Mouse (Mus musculus): ENCODE measurements around the gene E2f8.

Gene E2f8

GRCm38 (mm10) chr7:48864671-48865458, 16.5 kb downstream of the E2f8 start:
- in situ Hi-C loops (cut with MboI; ENCODE audit: unreplicated experiment in 2 of 2) = no loop called here

GRCm38 (mm10) chr7:48864199-48864598, 17.2 kb downstream of the E2f8 start:
- in situ Hi-C loops (cut with MboI; ENCODE audit: unreplicated experiment in 2 of 2) = no loop called here

- in situ Hi-C loops (cut with MboI; ENCODE audit: unreplicated experiment in 2 of 2) = no loop called here
Measured at GRCm38 (mm10) chr7:48861796-48862195, 19.6 kb downstream of the E2f8 start.

- in situ Hi-C loops (cut with MboI; ENCODE audit: unreplicated experiment in 2 of 2) = no loop called here
Measured at GRCm38 (mm10) chr7:48860948-48861347, 20.4 kb downstream of the E2f8 start.

- in situ Hi-C loops (cut with MboI; ENCODE audit: unreplicated experiment in 2 of 2) = no loop called here
Measured at GRCm38 (mm10) chr7:48859362-48859761, 22.0 kb downstream of the E2f8 start.

GRCm38 (mm10) chr7:48858257-48858656, 23.1 kb downstream of the E2f8 start:
- in situ Hi-C loops (cut with MboI; ENCODE audit: unreplicated experiment in 2 of 2) = no loop called here

GRCm38 (mm10) chr7:48855461-48855860, 25.9 kb downstream of the E2f8 start:
- in situ Hi-C loops (cut with MboI; ENCODE audit: unreplicated experiment in 2 of 2) = no loop called here

GRCm38 (mm10) chr7:48853496-48853895, 27.9 kb downstream of the E2f8 start:
- in situ Hi-C loops (cut with MboI; ENCODE audit: unreplicated experiment in 2 of 2) = no loop called here

GRCm38 (mm10) chr7:48851529-48852104, 29.8 kb downstream of the E2f8 start:
- in situ Hi-C loops (cut with MboI; ENCODE audit: unreplicated experiment in 2 of 2) = no loop called here

- in situ Hi-C loops (cut with MboI; ENCODE audit: unreplicated experiment in 2 of 2) = no loop called here
Measured at GRCm38 (mm10) chr7:48847820-48848650, 33.4 kb downstream of the E2f8 start, which contains the start of gene Csrp3. Csrp3 (minus strand) TSS chr7:48848033.

GRCm38 (mm10) chr7:48846755-48847154, 34.6 kb downstream of the E2f8 start:
- in situ Hi-C loops (cut with MboI; ENCODE audit: unreplicated experiment in 2 of 2) = no loop called here

GRCm38 (mm10) chr7:48845213-48845973, 36.0 kb downstream of the E2f8 start:
- in situ Hi-C loops (cut with MboI; ENCODE audit: unreplicated experiment in 2 of 2) = no loop called here

- in situ Hi-C loops (cut with MboI; ENCODE audit: unreplicated experiment in 2 of 2) = no loop called here
Measured at GRCm38 (mm10) chr7:48843541-48843940, 37.9 kb downstream of the E2f8 start.

GRCm38 (mm10) chr7:48842353-48842752, 39.0 kb downstream of the E2f8 start:
- in situ Hi-C loops (cut with MboI; ENCODE audit: unreplicated experiment in 2 of 2) = no loop called here

GRCm38 (mm10) chr7:48841538-48841937, 39.9 kb downstream of the E2f8 start:
- in situ Hi-C loops (cut with MboI; ENCODE audit: unreplicated experiment in 2 of 2) = no loop called here

- in situ Hi-C loops (cut with MboI; ENCODE audit: unreplicated experiment in 2 of 2) = no loop called here
Measured at GRCm38 (mm10) chr7:48840545-48840944, 40.9 kb downstream of the E2f8 start.

GRCm38 (mm10) chr7:48838434-48838833, 43.0 kb downstream of the E2f8 start:
- in situ Hi-C loops (cut with MboI; ENCODE audit: unreplicated experiment in 2 of 2) = no loop called here

- in situ Hi-C loops (cut with MboI; ENCODE audit: unreplicated experiment in 2 of 2) = no loop called here
Measured at GRCm38 (mm10) chr7:48836949-48837348, 44.4 kb downstream of the E2f8 start.

GRCm38 (mm10) chr7:48834989-48835626, 46.3 kb downstream of the E2f8 start:
- in situ Hi-C loops (cut with MboI; ENCODE audit: unreplicated experiment in 2 of 2) = no loop called here

- in situ Hi-C loops (cut with MboI; ENCODE audit: unreplicated experiment in 2 of 2) = no loop called here
Measured at GRCm38 (mm10) chr7:48834371-48834970, 46.9 kb downstream of the E2f8 start.

All from v-Abl transformed pro-B cells (cell line).